Mouse (Mus musculus) myocyte (in vitro differentiated cells): ENCODE data around the gene Iars. TPM values are rescaled to one million over a fixed set of nuclear protein-coding genes. Genes with fewer than 3 reads are reported as not detected.

Source experiments
- H3K27me3 ChIP-seq: one replicate; pipeline ENCODE4 v1.6.1; 2011; ENCODE audit not compliant: control insufficient read depth, insufficient read depth, insufficient read length
- H3K36me3 ChIP-seq: one replicate; pipeline ENCODE4 v1.6.1; 2011; ENCODE audit not compliant: control insufficient read depth, insufficient read depth
- H3K4me2 ChIP-seq: one replicate; pipeline ENCODE4 v1.6.1; 2011; ENCODE audit warnings: low read depth, control low read depth
- H3K4me3 ChIP-seq: one replicate; pipeline ENCODE4 v1.5.1; 2011; ENCODE audit warnings: mild to moderate bottlenecking, control low read depth, moderate library complexity
- H3K79me2 ChIP-seq: one replicate; pipeline ENCODE4 v1.6.1; 2011; ENCODE audit not compliant: control insufficient read depth, insufficient read depth
- H3ac ChIP-seq: one replicate; pipeline ENCODE4 v1.6.1; 2011; ENCODE audit not compliant: control insufficient read depth, insufficient read length
- CEBPB ChIP-seq: IDR thresholded peaks from 2 replicates; pipeline ENCODE4 v1.6.1; 2011; ENCODE audit warnings: mild to moderate bottlenecking, moderate library complexity; ENCODE audit not compliant: poor library complexity, insufficient read depth, severe bottlenecking
- E2F4 ChIP-seq: IDR thresholded peaks from one replicate; pipeline ENCODE4 v1.6.1; 2011; ENCODE audit warnings: mild to moderate bottlenecking, control low read depth, moderate library complexity; ENCODE audit not compliant: insufficient read depth
- MAX ChIP-seq: IDR thresholded peaks from one replicate; pipeline ENCODE4 v1.6.1; 2011; ENCODE audit warnings: low read depth, mild to moderate bottlenecking, control low read depth
- MYOD1 ChIP-seq, 3 experiments: IDR thresholded peaks; one replicate each; pipeline ENCODE4 v1.6.1; 2011; ENCODE audit warnings: control low read depth in 2 of 3, low read depth in 2 of 3, mild to moderate bottlenecking in 2 of 3, moderate library complexity in 1 of 3; ENCODE audit not compliant: insufficient read length in 2 of 3, control insufficient read depth in 1 of 3
- MYOG ChIP-seq, 3 experiments: IDR thresholded peaks; one replicate each; pipeline ENCODE4 v1.6.1; 2011; ENCODE audit warnings: control low read depth in 2 of 3, low read depth in 2 of 3, mild to moderate bottlenecking in 2 of 3; ENCODE audit not compliant: insufficient read length in 2 of 3, control insufficient read depth in 1 of 3, insufficient read depth in 1 of 3
- POLR2A ChIP-seq: IDR thresholded peaks from one replicate; pipeline ENCODE4 v1.6.1; 2011; ENCODE audit warnings: low read depth, mild to moderate bottlenecking, control low read depth, moderate library complexity; ENCODE audit not compliant: insufficient read length
- POLR2AphosphoS2 ChIP-seq: IDR thresholded peaks from one replicate; pipeline ENCODE4 v1.6.1; 2011; ENCODE audit warnings: low read depth, control low read depth; ENCODE audit not compliant: insufficient read length
- REST ChIP-seq: IDR thresholded peaks from one replicate; pipeline ENCODE4 v1.6.1; 2011; ENCODE audit warnings: mild to moderate bottlenecking, control low read depth, moderate library complexity; ENCODE audit not compliant: insufficient read depth, insufficient read length
- SRF ChIP-seq: IDR thresholded peaks from one replicate; pipeline ENCODE4 v1.6.1; 2011; ENCODE audit warnings: low read depth; ENCODE audit not compliant: control insufficient read depth, insufficient read length
- TCF12 ChIP-seq: IDR thresholded peaks from one replicate; pipeline ENCODE4 v1.6.1; 2011; ENCODE audit warnings: mild to moderate bottlenecking, control low read depth; ENCODE audit not compliant: poor library complexity, insufficient read depth, severe bottlenecking
- TCF3 ChIP-seq: IDR thresholded peaks from one replicate; pipeline ENCODE4 v1.6.1; 2011; ENCODE audit warnings: low read depth, control low read depth; ENCODE audit not compliant: insufficient read length
- USF1 ChIP-seq: IDR thresholded peaks from one replicate; pipeline ENCODE4 v1.6.1; 2011; ENCODE audit warnings: low read depth, mild to moderate bottlenecking, control low read depth, moderate library complexity
- polyA plus RNA-seq: library from polyadenylated mRNA; unstranded; fragments of >200 nt; fragmentation: generic; extraction: Trizol; gene quantifications from one replicate; pipeline ENCODE4 v1.2.1, GENCODE M21; 2012; ENCODE audit warnings: missing spikeins

Iars gene
- polyA plus RNA-seq, 1 experiment = 128 TPM

DNA sequence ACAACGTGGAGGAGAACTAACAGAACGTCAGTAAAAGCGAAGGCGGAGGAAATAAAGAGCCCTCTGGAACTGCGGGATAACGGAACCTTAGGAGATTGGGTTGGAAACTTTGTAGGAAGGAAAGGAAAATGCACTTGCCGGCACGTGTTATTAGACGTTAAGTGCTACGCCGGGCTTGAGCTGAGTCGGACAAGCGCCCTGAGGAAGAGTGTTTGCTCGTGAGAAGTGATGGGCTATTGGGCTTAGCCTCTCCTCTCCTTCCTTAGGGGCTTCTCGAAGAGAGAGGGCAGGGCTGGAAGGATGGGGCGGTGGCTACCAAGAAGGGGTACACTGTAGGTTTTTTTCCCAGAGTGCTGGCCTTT is 28.7 kb upstream of the Iars start:
- Histone ChIP-seq H3K27me3 (no peaks in the 10 kb centered on the region), H3K4me3 (peak overlapping the region; percentile 60), H3K79me2 (peaks cover 25% of the 10 kb centered on the region), H3K36me3 (peaks cover 23% of the 10 kb centered on the region), H3K4me2 (peak overlapping the region; percentile 96), H3ac (peak overlapping the region; percentile 23)
- TF ChIP-seq E2F4 (no peak), MAX (peak; percentile 91), USF1 (peak; percentile 84), TCF12 (no peak), POLR2A (peak; percentile 69), MYOD1 (IDR thresholded peaks at IDR 0.05; ENCODE audit: control insufficient read depth in 1 of 3, insufficient read length in 2 of 3, low read depth in 2 of 3) (no peak), CEBPB (no peak), REST (no peak), TCF3 (no peak), MYOG (IDR thresholded peaks at IDR 0.05; ENCODE audit: control insufficient read depth in 1 of 3, insufficient read depth in 1 of 3, insufficient read length in 2 of 3, low read depth in 2 of 3) (no peak), SRF (no peak), POLR2AphosphoS2 (peak; percentile 53)

- H3K4me3 ChIP-seq = no peak overlapping the region
- no peak overlapping the region for H3ac ChIP-seq
- H3K4me2 ChIP-seq = no peak overlapping the region
- H3K27me3 ChIP-seq = no peaks in the 10 kb centered on the region
- peaks cover 41% of the 10 kb centered on the region for H3K36me3 ChIP-seq
- TF ChIP-seq POLR2A = no peak
- no peak for TF ChIP-seq CEBPB
- no peak for TF ChIP-seq MYOD1 (IDR thresholded peaks at IDR 0.05; ENCODE audit: control insufficient read depth in 1 of 3, insufficient read length in 2 of 3, low read depth in 2 of 3)
- TF ChIP-seq MAX = no peak
- TF ChIP-seq POLR2AphosphoS2 = no peak
- TF ChIP-seq TCF12 = no peak
- TF ChIP-seq SRF = no peak
- no peak for TF ChIP-seq TCF3
- no peak for TF ChIP-seq USF1
- no peak for TF ChIP-seq REST
- no peak for TF ChIP-seq MYOG (IDR thresholded peaks at IDR 0.05; ENCODE audit: control insufficient read depth in 1 of 3, insufficient read depth in 1 of 3, insufficient read length in 2 of 3, low read depth in 2 of 3)
- TF ChIP-seq E2F4 = no peak
- peaks cover 9% of the 10 kb centered on the region for H3K79me2 ChIP-seq
Observed at GRCm38 (mm10) chr13:49677793-49678192, 4.1 kb upstream of the Iars start.

GRCm38 (mm10) chr13:49682233-49682846 is 440 bp downstream of the Iars start:
- Histone ChIP-seq H3K27me3 (no peaks in the 10 kb centered on the region), H3K4me2 (peak overlapping the region; percentile 88), H3K79me2 (peaks cover 54% of the 10 kb centered on the region), H3ac (peak overlapping the region; percentile 44), H3K36me3 (peaks cover 17% of the 10 kb centered on the region), H3K4me3 (peak overlapping the region; percentile 100)
- no peak for TF ChIP-seq MYOD1 (IDR thresholded peaks at IDR 0.05; ENCODE audit: control insufficient read depth in 1 of 3, insufficient read length in 2 of 3, low read depth in 2 of 3)
- TF ChIP-seq MAX = no peak
- TF ChIP-seq TCF12 = no peak
- TF ChIP-seq MYOG (IDR thresholded peaks at IDR 0.05; ENCODE audit: control insufficient read depth in 1 of 3, insufficient read depth in 1 of 3, insufficient read length in 2 of 3, low read depth in 2 of 3) = no peak
- no peak for TF ChIP-seq REST
- no peak for TF ChIP-seq USF1
- TF ChIP-seq POLR2AphosphoS2 = no peak
- TF ChIP-seq POLR2A = no peak
- no peak for TF ChIP-seq CEBPB
- no peak for TF ChIP-seq E2F4

DNA sequence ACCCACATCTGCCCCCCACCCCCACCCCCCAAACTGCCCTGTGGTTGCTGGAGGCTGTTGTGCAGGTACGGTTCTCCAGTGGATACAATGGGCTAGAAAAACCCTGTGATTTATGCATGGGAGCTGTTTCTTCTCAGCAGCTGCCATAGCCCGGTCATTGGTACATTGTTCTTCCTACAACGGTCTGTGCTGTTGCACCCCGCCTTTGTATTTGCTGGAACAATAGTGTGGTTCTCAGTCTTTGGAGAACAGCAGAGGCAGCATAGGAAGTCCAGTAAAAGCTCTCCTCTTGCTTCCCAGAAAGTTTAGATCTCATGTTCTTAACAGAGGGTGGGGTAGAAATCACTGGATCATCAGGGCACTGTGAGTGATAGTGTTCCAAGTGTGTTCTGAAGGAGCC is 2.4 kb downstream of the Iars start:
- Histone ChIP-seq H3K36me3 (peaks cover 24% of the 10 kb centered on the region), H3K4me3 (peak overlapping the region; percentile 100), H3K79me2 (peaks cover 71% of the 10 kb centered on the region), H3ac (no peak overlapping the region), H3K27me3 (no peaks in the 10 kb centered on the region), H3K4me2 (peak overlapping the region; percentile 43)
- no peak for TF ChIP-seq MAX
- TF ChIP-seq TCF3 = no peak
- no peak for TF ChIP-seq POLR2AphosphoS2
- TF ChIP-seq USF1 = no peak
- TF ChIP-seq E2F4 = no peak
- TF ChIP-seq TCF12 = no peak
- TF ChIP-seq POLR2A = no peak
- TF ChIP-seq MYOG (IDR thresholded peaks at IDR 0.05; ENCODE audit: control insufficient read depth in 1 of 3, insufficient read depth in 1 of 3, insufficient read length in 2 of 3, low read depth in 2 of 3) = no peak
- TF ChIP-seq REST = no peak
- TF ChIP-seq CEBPB = no peak
- no peak for TF ChIP-seq MYOD1 (IDR thresholded peaks at IDR 0.05; ENCODE audit: control insufficient read depth in 1 of 3, insufficient read length in 2 of 3, low read depth in 2 of 3)
- TF ChIP-seq SRF = no peak
